Mouse (Mus musculus): ENCODE data around the gene Eef2.

Eef2 gene

DNA sequence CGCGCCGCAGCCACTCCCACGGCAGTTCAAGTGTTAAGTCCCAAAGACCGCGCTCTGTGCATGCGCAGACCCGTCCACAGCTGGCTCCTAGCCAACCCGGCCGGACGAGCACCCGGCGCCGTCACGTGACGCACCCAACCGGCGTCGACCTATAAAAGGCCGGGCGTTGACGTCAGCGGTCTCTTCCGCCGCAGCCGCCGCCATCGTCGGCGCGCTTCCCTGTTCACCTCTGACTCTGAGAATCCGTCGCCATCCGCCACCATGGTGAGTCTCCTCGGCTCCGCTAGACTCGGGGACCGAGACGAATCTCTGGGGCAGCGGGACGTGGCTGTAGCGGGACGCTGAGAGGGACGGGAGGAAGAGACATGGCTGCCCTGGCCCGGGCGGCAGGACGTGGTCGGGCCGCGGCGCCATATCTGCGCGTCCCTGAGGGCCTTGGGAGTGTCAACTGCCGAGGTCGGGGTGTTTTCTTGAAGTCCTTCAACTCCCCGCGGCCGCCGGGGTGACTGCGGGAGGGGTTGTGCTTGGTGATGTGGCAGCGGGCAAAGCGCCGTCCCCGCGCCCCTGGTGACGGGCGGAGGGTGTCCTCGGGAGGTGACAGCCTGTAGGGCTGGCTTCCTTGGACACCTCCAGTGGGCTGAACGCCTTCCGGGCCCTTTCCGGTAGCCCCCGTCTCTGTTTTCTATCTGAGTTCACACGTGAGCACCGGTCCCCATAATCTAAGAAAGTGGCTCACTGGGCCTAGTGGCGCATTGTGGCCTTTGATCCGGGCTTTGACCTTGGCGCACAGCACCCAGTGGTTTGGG, at the start of gene Eef2:
Gene Eef2, plus strand, starts transcription at position 166 of the 806 bp plus-strand sequence.
- peak; percentile 100 for DNase-seq

DNA sequence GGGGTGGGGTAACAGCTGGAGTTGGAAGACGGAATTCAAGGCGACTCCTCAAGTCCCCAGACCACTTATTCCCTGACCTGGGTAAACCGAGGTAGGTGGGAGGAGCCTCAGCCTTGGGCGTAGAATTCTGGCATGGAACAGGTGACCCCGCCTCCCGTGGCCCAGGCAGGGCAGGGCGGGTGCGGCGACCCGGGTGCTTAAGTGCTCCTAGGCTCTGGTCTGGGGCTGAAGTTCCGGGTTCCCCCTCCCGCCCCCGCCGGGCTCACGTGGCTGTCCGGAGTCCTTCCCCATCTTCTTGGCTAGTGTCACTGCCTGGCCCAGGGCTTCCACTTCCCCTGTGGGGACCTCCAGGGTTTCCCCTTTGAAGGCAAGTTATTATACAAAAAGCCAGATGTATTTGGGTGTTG, 42.2 kb upstream of the Eef2 start:
- DNase-seq, result peak; percentile 99

DNA sequence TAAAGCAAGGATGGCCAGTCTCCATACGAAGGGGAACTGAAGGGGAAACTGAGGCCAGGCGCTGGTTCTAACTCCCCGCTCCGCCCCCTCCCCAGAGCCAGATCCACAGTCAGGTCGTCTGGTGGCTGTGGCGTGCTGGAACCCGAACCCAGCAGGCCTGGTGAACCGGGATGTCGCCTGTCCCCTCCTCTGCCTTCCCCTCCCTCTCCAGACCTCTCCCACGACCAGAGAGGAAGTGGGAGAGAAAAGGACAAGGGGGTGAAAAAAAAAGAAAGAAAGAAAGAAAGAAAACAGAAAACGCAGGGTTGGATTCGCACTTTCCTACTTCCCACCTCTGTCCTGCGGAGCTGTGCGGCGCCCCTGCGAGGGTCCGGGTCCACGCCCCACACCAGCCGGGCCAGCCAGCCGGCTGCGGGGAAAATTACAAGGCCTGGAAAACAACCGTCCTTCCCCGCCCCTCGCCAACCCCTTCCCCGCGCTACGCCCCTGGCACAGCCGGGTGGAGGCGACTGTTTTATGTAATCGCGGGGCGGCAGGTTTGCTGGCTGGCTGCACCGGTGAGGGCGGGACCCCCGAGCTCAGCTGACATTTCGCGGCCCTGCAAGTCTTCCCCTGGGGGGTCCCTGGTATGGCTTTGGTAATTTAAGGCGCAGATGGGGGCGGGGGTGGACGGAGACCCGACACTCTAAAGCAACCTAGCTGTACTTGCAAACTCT, 41.3 kb upstream of the Eef2 start, which contains the start of gene Zbtb7a:
Gene Zbtb7a, plus strand, starts transcription at position 255 of the 716 bp plus-strand sequence.
- peak; percentile 97 for DNase-seq

DNA sequence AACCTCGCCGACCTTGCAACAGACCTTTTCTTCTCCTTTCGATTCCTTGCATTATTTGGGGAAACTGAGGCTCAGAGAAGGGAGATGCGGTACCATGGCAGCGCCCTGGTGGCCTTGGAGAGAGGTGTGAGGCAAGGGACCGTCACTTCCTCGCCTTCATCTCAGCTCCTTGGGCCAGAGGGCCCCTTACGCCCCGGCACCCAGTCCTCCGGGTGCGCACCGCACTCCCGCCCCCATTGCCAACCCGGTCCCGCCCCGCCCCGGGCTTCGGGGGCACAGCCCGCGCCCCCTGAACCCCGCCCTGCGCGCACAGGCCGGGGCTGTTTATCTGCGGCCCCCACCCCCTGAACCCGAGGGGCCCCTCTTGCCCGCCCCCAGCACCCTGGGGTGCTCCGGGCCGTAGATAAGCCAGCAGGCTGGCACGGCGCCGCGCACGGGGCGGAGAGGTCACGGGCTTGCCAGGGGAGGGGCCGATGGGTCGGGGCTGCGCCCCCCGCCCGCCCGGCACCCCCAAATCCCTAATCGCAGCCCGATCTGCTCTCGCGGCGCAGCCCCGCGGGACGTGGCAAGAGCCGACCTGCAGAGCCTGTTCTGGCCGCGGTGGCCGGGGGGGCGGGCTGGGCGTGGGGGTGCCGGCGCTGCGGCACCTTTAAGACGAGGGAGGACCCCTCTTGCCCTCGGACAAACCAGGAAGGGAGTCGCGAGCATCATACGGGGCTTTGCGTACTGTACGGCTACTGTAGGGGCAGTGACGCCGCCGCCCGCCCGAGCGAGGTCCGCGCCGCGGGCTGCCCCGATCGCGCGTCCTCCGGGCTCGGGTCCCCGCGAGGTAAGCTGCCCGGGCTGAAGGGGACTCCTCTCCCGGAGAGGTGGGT, 40.4 kb upstream of the Eef2 start:
- DNase-seq, result peak; percentile 99

DNA sequence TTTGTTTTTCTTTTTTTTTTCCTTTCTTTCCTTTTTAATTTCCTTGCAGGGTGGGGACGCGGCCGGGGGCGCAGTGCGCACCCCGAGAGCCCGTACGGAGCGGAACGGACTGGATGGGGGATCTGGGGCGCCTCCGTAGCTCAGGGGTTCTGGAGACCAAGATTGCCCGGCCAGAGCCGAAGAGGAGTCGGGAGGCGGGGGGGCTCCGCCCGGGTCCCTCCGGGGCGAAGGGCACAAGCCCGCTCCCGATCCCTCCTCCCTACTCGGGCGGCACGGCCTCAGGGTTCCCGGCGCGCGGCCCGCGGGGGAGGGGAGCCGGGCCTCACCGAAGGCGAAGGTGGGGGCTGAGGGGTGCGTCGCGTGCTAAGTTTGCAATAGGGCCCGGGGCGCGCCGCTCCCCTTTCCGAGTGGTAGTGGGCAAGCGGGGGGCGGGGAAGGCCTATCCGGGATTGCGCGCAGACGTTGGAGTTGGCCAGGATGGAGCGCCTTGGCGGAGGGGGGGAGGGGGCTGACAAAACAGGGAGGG, 39.7 kb upstream of the Eef2 start:
- DNase-seq, result peak; percentile 99

DNA sequence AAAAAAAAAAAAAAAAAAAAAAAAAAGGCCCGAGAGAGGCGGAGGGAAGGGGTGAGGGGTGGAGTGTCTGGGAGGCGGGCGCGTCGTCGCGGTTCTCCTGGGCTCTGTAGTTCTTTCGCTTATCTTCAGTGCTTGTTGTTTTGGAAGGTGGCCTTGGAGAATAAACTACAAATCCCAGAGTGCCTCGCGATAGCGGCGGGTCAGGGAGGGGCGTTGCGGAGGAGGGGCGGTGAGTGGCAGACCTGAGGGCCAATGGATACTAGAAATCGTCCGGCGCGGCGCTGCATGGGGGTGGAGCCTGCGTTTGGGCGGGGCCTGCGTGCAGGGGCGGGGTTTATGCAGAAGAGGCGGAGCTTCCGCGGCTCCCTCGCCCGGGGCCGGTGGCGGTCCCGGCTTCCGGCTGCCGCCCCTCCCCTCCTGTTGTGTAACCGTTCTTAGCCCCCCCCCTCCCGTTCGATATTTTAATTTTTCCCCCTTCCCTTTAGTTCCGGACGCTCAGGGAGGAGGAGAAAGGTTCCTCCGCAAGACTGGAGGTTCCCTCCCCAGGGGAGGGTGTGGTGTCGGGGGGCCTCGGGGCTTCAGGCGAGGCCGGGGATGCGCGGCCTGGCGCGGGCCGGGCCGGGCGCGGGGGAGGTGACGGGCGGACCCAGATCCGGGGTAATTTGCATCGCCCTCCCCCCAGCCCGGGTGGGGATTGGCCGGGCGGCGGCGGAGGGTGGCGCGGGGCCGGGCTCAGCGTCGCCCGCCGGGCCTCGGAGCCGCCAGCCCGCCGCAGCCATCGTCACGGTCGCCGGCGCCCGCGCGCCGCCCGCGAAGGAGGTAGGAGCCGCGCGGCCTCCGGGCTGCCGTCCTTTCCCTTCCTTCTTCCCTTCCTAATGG, 38.9 kb upstream of the Eef2 start:
- DNase-seq, result peak; percentile 100

DNA sequence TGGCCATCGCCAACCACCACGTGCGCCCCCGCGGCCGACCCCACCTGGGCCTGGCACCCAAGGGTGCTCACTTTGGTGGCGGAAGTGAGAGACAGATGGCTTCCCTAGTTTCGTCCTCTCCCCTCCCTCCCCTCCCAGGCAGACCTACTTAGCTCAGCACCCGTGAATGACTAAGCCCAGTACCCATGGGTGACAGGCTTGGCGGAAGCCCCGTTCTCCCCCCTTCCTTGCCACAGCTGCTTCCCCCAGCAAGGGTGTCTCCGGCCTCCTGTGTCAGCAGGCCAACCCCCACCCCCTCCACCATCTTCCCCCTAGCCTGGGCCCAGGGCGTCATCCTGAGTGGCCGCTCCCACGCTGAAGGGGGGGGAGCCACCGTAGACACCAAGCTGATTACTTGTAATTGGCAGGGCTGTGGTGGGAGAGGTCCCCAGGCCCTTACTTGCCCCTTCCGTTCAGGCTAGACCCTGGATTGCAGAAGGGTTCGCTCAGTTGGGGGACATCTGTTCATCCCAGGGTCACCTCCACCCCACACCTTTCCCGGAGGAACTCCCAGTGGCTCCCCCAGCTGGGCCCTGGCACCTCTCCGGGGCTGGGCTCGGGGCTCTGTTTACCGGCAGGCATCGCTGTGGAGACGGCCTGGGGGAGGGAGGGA, 38.2 kb upstream of the Eef2 start:
- DNase-seq, result no peak

DNA sequence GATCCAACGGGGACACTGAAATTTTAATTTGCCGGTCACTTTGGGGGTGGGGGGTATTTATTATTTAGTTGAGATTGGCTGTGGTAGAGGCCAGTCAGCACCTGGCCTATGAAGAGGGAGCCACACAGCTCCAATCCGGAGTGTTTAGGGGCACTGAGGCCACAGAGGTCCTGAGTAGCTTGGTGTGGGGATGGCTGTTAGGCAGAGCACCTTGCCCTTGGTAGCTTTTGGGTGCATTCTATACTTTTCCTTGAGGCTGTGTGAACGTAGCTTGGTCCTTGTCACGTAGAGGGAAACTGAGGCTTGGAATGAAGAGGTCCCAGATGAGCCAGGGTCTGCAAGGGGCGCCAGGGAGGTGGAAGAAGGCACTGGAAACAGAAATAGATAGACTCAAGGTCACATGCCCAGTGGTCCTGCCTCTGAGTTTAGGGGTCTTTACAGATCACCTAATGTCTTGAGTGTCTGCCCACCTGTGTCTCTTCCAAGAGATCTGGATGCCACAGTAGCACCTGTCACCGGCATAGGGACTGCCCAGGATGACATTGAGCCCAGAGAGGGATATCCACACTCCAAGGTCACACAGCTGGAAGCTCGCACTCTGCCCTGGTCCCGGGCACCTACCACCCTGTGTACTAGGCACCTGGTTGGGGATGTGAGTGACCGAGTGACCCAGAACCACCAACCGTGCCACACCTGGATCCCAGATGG, 37.5 kb upstream of the Eef2 start:
- DNase-seq, result peak; percentile 94

DNA sequence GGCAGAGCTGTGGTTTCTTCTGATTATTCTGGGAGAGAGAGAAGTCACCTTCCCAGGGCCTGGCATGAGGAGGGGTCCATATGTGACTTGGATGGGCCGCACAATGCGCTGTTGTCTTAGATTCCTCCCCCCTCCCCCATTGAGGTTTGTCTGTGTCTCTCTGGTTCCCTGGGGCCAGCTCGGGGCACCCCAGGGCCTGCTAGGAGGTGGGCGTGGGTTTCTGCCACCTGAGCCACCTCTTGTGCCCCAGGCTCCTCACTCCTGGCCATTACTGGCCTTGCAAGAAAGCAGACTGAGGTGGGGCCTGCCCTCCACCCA, 36.9 kb upstream of the Eef2 start:
- peak; percentile 96 for DNase-seq

DNA sequence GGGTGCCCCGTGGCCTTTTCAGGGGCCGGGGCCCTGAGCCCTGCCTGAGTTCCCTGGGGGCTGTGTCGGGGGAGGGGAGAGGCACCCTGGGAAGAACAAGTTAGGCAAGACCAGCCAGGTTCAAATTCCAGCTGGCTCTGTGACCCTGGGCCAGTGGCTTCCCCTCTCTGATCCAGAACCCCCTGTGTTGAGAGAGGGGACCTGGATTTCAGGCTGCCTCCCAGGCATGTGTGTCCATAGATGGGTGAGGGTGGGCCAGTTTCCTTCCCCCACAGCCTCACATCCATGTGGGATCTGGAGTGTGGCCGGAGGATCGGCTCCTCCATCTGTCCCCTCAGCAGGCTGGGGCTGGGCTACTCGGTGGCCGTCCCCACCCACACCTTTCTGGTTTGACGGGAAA, 36.4 kb upstream of the Eef2 start:
- DNase-seq, result peak; percentile 97

DNA sequence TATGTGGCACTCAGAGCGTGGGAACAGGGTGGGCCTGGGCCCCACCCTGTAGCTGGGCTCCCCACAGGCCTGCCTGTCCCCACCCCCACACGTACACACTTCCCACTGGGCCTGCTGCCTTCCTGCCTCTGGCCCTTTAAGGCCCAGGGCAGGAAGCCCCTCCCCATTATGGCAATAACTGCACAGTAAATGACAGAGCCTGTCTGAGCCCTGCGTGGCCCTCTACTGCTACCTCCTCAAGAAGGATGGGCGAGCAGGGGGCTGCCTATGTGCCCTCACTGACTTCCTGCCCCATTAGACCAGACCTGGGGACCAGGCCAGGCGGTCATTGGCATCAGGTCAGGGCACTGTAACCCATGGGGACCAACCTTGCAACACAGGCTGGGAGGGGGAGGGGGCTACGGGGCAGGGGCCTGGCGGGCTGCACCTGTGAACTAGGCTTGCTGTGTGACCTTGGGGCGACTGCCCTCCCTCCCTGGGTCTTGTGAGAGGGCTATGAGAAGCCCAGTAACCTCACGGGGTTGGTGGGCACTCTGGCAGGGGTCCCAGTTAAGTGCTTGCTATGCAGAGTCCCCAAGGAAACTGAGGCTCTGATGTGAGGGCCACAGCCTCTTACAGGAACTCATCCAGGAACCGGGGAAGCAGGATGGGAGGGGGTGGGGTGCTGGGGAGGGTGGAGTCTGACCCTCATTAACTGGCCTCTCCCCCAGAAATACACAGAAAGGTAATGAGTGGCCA, 35.5 kb upstream of the Eef2 start:
- DNase-seq, result peak; percentile 98

DNA sequence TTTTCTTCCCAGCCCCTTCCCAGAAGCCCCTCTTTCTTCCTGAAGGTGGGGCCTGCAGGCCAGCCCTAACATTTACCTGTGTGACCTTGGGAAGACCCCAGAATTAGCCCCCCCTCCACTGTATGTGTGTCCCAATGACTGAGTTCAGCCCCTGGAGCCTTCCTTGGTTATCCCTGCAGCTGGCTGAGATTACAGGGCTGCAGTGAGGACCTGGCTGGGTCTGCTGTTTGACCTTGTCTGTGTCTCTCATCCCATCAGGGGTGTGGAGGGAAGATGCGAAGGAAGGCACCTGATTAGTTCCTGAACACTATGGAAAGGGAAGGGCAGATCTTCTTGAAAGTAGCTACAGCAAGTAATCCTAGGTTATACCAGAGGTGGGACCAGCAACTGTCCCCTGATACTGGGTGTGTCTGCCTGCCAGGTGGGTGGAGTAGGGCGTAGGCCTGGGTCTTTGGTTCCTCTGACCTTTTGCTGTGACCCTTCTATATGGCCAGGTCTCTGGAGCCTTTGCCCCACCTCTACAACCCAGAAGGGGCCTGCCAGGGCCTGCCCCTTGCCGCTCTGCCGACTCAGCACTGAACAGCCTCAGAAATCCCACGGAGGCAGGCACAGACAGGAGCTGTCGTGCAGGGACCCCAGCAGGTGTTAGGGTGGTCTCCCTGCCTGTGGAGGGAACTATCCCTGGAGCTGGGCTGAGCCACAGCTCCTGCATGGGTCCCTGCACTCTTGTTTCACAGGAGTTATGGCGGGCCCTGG, 34.8 kb upstream of the Eef2 start:
- DNase-seq, result no peak

DNA sequence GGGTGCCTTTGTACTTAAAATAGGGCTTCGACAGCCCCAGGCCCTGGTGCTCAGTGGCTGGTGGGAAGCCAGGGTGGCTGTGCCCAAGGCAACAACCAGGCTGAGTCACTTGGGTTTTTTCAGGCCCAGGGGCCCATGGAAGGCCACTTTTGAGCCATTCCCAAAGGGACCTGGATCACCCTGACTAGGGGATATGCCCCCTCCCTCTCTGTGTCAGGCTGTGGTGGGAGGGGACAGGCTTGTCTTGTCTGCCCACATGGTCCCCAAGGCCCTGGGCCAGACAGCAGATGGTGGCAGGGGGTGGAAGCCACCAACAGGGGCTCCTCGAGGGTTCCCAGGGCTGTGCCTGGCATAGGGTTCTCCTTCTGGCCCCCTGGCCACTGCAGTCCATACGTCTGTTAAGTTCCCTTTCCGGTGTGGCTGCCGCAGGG, 33.9 kb upstream of the Eef2 start:
- DNase-seq, result peak; percentile 94

DNA sequence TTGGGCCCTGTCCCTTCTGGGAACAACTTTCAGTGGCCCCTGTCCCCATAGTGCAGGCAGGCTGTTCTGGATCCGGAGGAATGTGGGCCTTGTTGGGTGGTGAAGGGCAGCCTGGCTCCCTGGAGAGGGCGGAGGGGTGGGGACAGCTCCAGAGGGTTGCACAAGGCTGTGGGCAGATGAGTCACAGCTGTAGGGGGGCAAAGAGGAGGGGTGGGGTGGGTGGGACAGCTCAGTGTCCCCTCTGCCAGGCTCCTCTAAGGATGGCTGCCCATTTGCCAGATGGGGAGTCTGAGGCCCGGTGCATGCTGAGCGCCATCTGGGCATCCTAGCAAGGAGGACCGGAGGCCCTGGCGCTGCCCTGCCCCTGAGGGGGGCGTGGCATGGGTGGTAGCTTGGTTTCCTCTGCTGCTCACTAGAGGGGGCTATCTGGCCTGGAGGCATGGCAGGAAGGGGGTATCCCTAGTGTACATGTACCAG, 33.2 kb upstream of the Eef2 start:
- DNase-seq, result peak; percentile 96

DNA sequence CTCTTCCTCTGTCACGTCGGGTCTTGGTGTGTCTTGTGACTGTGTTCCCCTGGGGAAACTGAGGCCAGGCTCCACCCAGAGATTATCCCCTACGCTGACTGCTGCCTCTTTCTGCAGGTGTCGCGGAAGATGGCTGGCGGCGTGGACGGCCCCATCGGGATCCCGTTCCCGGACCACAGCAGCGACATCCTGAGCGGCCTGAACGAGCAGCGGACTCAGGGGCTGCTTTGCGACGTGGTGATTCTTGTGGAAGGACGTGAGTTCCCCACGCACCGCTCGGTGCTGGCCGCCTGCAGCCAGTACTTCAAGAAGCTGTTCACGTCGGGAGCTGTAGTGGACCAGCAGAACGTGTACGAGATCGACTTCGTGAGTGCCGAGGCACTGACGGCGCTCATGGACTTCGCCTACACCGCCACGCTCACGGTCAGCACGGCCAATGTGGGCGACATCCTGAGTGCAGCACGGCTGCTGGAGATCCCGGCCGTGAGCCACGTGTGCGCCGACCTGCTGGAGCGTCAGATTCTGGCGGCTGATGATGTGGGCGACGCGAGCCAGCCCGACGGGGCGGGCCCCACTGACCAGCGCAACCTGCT, 32.5 kb upstream of the Eef2 start:
- DNase-seq, result peak; percentile 93

DNA sequence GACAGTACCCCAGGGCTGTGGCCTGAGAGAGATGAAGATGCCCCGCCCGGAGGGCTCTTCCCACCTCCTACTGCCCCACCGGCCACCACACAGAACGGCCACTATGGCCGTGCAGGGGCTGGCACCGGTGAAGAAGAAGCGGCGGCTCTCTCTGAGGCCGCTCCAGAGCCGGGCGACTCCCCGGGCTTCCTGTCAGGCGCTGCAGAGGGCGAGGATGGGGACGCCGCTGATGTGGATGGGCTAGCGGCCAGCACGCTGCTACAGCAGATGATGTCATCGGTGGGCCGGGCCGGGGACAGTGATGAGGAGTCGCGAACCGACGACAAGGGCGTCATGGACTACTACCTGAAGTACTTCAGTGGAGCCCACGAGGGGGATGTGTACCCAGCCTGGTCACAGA, 31.8 kb upstream of the Eef2 start:
- peak; percentile 97 for DNase-seq

DNA sequence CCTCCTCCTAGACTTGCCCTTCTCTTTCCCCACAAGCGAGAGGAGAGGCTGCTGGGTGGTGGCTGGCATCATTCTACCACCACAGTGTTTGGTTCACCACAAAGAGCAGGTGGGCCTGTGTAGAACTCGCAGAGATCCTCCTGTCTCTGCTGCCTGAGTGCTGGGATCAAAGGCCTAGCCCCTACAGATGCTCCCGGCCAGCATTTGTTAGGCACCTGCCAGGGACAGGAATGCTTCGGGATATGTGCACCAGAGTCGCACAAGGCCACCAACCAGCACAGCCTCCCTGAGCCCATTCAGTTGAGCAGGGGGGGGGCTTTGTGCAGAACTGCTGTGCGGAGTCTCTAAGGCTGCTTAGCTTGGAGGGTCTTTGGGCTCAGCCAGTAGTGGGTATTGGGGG, 31.1 kb upstream of the Eef2 start:
- no peak for DNase-seq

DNA sequence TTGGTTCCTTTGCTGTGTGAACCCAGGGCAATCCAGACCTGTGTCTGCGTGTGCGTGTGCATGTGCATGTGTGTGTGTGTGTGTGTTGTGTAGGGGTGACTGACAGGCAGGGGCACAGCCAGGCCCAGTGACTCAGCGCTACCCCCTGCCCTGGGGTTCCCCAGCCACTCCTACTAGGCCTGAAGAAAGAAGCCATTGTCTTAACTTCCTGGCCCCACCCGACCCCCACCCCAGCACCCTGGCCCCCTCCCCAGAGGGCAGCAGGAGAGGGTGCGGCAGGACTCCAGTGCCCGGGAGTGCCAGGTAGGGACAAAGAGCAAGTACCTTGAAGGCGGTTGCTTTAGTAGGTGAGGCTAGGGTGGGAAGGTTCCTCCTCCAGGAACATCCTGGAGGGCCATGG, 30.7 kb upstream of the Eef2 start:
- DNase-seq, result no peak

DNA sequence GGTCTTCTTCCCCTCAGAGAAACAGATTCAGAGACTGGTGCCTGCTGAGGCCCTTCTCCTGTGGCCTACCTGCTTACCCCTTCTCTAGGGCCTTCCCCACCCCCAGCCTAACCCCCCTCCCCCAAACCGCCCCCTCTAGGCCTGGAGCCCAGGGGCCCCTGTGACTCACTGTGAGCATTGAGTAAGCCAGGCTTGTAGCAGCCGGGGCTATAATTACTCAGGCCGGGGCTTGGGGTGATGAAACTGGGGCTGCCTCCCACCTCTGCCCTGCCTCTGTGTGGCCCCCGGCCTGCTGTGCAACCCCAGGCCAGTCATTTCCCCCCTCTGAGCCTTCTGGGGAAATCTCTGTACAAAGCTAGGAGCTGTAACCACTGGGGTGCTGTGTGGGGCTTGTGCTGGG, 30.1 kb upstream of the Eef2 start:
- DNase-seq, result no peak

Data from heart, adult 11 months (tissue).